Mouse (Mus musculus) left cerebral cortex, postnatal 36 days (tissue): ENCODE measurements around the gene Gm4070. TPM values are rescaled to one million over a fixed set of nuclear protein-coding genes. Genes with fewer than 3 reads are reported as not detected.
"Not testable (repeated sequence)": the region's sequence is repeated elsewhere in the genome, so short reads cannot be mapped to it uniquely, and the experiment has no call there.

Source experiments
- DNase-seq, 2 experiments: peaks; one replicate each; pipeline ENCODE4 v3.0.0; 2021 to 2022; ENCODE audit warnings: low spot score in 2 of 2, mixed read lengths in 1 of 2
- intact Hi-C: fragments of 180-260 bp; cut with DNase I; formaldehyde crosslinking; loops from one replicate; pipeline ENCODE4 v1.15.1; 2025
- total RNA-seq, 2 experiments: library from RNA; stranded (reverse); gene quantifications; 2 replicates each; pipeline ENCODE4 v1.2.3; 2021

Gene Gm4070
- total RNA-seq: 1 to 10 TPM; 1.2 to 3.2 TPM

DNA sequence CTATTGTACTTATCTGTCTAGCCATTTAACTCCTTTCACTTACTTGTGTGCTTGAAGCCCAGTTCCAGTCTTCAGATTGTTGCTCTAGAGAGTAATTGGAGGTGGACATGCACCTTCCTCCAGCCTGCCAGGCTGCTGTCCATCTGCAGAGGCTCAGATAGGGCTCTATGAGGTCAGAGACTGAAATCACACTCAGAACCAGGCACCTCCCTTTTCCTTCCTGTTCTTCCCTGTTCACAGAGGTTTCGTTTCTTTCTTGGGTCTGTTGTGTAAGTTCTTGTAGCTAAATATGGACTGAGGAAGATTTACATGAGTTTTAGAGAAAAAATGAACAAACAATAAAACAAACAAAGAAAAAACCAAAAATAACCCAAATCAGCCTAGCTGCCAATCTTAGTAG lies at the start of gene Gm4070:
Gene Gm4070 (minus strand): TSS at position 156 of the 400 bp plus-strand sequence.
- intact Hi-C loops, DNase-seq: not testable (repeated sequence)

DNA sequence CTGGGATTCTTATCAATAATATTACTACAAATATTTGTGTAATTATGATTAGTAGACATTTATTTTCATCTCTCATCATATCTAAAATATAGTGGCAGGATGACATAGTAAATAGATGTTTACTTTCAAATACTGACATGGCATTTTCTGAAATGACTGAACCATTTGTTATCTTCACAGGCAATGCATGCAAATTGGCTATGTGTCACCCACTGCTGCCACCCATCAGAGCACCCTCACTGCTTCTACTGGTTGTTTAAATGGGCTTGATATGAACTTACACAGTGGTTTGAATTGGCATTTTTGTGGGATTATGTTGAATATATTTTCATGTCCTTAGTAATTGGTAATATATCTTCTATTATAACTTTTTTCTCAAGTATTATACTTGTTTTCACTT lies 773 bp upstream of the Gm4070 start:
- DNase-seq, intact Hi-C loops: not testable (repeated sequence)

GRCm38 (mm10) chr7:105952408-105952807 lies 1.4 kb downstream of the Gm4070 start:
- intact Hi-C loops, DNase-seq: not testable (repeated sequence)

DNA sequence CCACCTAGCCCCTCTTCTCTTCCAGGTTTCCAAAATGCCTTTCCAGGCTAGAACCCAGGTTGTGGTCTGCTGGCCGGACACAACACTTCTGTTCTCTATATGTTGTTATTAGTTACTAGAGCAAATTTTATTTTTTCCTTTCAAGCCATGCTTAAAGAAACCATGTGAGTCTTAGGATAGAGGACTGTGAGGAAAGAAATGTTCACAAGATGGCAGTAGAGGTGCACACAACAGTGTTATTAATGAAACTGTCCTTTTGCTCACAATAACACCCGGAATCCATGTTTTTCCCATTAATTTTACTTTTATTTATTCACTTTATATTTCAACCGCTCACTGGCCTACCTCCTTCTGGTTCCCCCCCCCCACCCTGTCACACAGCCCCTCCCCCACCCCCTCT lies 8.5 kb downstream of the Gm4070 start:
- intact Hi-C loops, DNase-seq: not testable (repeated sequence)

DNA sequence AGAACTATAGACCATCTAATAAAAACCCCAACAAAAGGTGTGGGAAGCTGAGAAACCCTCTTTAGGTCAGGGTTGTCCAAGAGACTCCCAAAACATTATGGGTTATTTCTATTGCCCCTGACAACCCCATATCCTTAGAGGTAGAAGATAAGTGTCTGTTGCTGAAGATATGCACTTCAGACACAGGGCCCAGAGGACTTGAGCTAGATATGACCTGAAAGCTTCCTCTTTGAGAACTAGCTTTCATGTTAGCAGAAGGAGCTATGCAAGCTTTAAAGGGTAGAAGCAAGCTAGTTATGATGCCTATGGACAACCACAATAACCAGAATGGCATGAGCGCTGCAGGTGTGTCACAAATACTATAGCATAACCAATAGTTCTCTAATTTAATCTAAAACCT lies 21.6 kb downstream of the Gm4070 start:
- intact Hi-C loops, DNase-seq: not testable (repeated sequence)

DNA sequence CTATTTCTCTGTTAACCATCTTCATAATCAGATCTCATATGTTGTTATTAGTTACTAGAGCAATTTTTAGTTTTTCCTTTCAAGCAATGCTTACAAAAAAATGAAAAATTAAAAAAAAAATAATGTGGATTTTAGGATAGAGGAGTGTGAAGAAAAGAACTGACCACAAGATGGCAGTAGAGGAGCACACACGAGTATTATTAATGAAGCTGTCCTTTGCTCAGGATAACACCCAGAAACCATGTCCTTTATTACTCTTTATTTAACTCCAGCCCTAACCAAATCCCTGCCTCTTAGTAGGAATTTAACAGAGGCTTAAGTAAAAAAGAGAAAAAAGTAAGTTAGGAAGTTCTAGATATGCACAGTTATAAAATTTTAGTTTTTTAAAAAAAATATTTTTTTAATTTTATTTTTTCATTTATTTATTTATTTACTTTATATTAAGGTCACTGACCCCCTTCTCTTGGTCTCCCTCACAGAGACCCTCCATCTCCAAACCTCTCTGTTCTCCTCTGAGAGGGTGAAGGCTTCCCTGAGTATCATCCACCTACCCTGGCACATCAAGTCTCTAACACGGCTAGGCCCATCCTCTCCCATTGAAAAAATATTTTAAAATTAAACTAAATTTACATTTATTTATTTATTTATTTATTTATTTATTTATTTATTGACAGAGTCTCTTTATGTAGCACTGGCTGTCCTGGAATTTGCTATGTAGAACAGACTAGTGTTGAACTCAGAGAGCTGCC lies 70.0 kb downstream of the Gm4070 start:
- intact Hi-C loops, DNase-seq: not testable (repeated sequence)

GRCm38 (mm10) chr7:105879717-105880484 lies 73.9 kb downstream of the Gm4070 start:
- DNase-seq, intact Hi-C loops: not testable (repeated sequence)

GRCm38 (mm10) chr7:105855718-105856560 lies 97.8 kb downstream of the Gm4070 start:
- DNase-seq, intact Hi-C loops: not testable (repeated sequence)

Other genes starting within 250 kb of the Gm4070 start
- 10 to 100 TPM; 78.8 to 81.7 TPM for gene Ilk, start 217.4 kb downstream of the Gm4070 start, total RNA-seq
- 10 to 100 TPM; 13.0 to 14.0 TPM for gene Rrp8, start 216.6 kb downstream of the Gm4070 start, total RNA-seq
- gene Taf10, start 209.6 kb downstream of the Gm4070 start, total RNA-seq: 100 to 1,000 TPM; 112 to 127 TPM
- 10 to 100 TPM; 59.6 to 73.9 TPM for gene Tpp1, start 201.7 kb downstream of the Gm4070 start, total RNA-seq
- 10 to 100 TPM in 1 of 2 experiments, 1 to 10 TPM in 1; 8.6 to 11.5 TPM for gene Dchs1, start 166.3 kb downstream of the Gm4070 start, total RNA-seq
- gene Mrpl17, start 142.9 kb downstream of the Gm4070 start, total RNA-seq: 100 to 1,000 TPM in 1 of 2 experiments, 10 to 100 TPM in 1; 90.1 to 114 TPM